ENCODE assay signal across 9 mouse cellular contexts in the genomic region with DNA sequence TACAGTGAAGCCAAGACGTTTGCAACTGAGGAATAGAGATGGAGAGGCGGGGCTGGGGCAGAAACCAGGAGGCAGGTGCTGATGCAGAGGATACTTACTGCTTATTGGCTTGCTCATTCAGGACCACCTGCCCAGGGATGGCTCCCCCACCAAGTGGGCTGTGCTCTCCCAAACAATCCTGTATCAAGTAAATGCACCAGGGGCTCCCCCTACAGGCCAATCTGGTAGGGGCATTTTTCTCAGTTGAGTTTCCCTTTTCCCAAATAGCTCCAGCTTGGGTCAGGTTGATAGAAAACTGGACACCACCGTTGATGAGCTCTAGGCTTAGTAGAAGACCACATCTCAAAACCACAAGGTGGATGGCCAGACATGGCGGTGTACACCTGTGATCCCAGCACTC.
DNase-seq lines count a peak whose midpoint lies in the region; ATAC-seq and TF ChIP-seq lines count a peak whose summit lies in the region.
"Had no signal": no experiment of that assay in that cellular context is flagged by ENCODE, and none has a peak within 500 bp of the region (broad histone marks: within the 10 kb centered on the region; RNA-seq: fewer than 3 reads in every experiment).

No protein-coding gene starts in this region.

- peak; percentile 62 for TF ChIP-seq CTCF in left cerebral cortex, adult 2 months (IDR thresholded peaks at IDR 0.05)

- no peak for ATAC-seq in forebrain, embryonic 11.5 days (replicated peaks; ENCODE audit: low FRiP score)
- ATAC-seq in forebrain, embryonic 13.5 days: no peak
- no peak for ATAC-seq in megakaryocyte, adult 5-6 weeks (ENCODE audit: poor library complexity, severe bottlenecking)

- H3K9me3 ChIP-seq in forebrain, embryonic 11.5 days (ENCODE audit: control insufficient read depth, low read length): no peaks in the 10 kb centered on the region
- no peaks in the 10 kb centered on the region for H3K9me3 ChIP-seq in forebrain, embryonic 13.5 days (replicated peaks)
- H3K9me3 ChIP-seq: embryonic facial prominence, embryonic 12.5 days had no signal

- no peaks in the 10 kb centered on the region for H3K27me3 ChIP-seq in forebrain, embryonic 11.5 days (ENCODE audit: control insufficient read depth, insufficient read depth, low read length)
- no peaks in the 10 kb centered on the region for H3K27me3 ChIP-seq in forebrain, embryonic 13.5 days
- H3K27me3 ChIP-seq: embryonic facial prominence, embryonic 12.5 days had no signal

- no peaks in the 10 kb centered on the region for H3K36me3 ChIP-seq in forebrain, embryonic 11.5 days (ENCODE audit: control insufficient read depth, insufficient read depth, low read length)
- no peaks in the 10 kb centered on the region for H3K36me3 ChIP-seq in forebrain, embryonic 13.5 days (ENCODE audit: poor library complexity, severe bottlenecking)
- H3K36me3 ChIP-seq: embryonic facial prominence, embryonic 12.5 days had no signal

- no peak overlapping the region for H3K4me3 ChIP-seq in forebrain, embryonic 11.5 days (ENCODE audit: low read depth, low read length)
- H3K4me3 ChIP-seq in forebrain, embryonic 13.5 days: no peak overlapping the region
- H3K4me3 ChIP-seq in left cerebral cortex, adult 2 months: no peak overlapping the region
- H3K4me3 ChIP-seq: embryonic facial prominence, embryonic 12.5 days had no signal

- H3K4me1 ChIP-seq in forebrain, embryonic 11.5 days (replicated peaks; ENCODE audit: control insufficient read depth, insufficient read depth, low read length): peaks cover 6% of the 10 kb centered on the region
- peaks cover 12% of the 10 kb centered on the region for H3K4me1 ChIP-seq in forebrain, embryonic 13.5 days

- 60% methylated on average over 4 of the region's 4 CpGs for WGBS in forebrain, embryonic 11.5 days
- WGBS in forebrain, embryonic 13.5 days: 53% methylated on average over 4 of the region's 4 CpGs

- DNase-seq in forebrain, embryonic 11.5 days (ENCODE audit: low spot score): peak; percentile 72
- DNase-seq in left cerebral cortex, adult 2 months (ENCODE audit: extremely low spot score in 1 of 2, low spot score in 2 of 2): no peak
- DNase-seq in left cerebral cortex, postnatal 36 days (ENCODE audit: low spot score in 2 of 2): no peak
- peak; percentile 24 for DNase-seq in NIH3T3 (ENCODE audit: low read depth)
- peak; percentile 29 for DNase-seq in lung, postnatal 14 days
- DNase-seq in yolk sac, embryonic 10.5 days (ENCODE audit: low spot score): no peak

- intact Hi-C loops in left cerebral cortex, adult 2 months (cut with DNase I): loop anchor here (5.0 kb wide), 3 partner anchors 108 to 178 kb away; a partner anchor contains a TSS
- intact Hi-C loops in left cerebral cortex, postnatal 36 days (cut with DNase I): loop anchor here (5.0 kb wide), 1 partner anchor 103 kb away; a partner anchor contains a TSS

- H3K9ac ChIP-seq in forebrain, embryonic 11.5 days (ENCODE audit: low read length): no peak overlapping the region
- H3K9ac ChIP-seq in forebrain, embryonic 13.5 days: no peak overlapping the region
- H3K9ac ChIP-seq: embryonic facial prominence, embryonic 12.5 days had no signal

- no peak overlapping the region for H3K27ac ChIP-seq in forebrain, embryonic 11.5 days (ENCODE audit: low read depth, low read length)
- H3K27ac ChIP-seq in forebrain, embryonic 13.5 days: no peak overlapping the region
- no peak overlapping the region for H3K27ac ChIP-seq in left cerebral cortex, adult 2 months

- no peak overlapping the region for H3K4me2 ChIP-seq in forebrain, embryonic 11.5 days (ENCODE audit: low read depth, low read length, severe bottlenecking)
- no peak overlapping the region for H3K4me2 ChIP-seq in forebrain, embryonic 13.5 days
- H3K4me2 ChIP-seq: embryonic facial prominence, embryonic 12.5 days had no signal

Comparison
In these comparisons a context has a peak if more than half of its experiments do, and no peak if none do; other contexts are left out.
1. DNase-seq: peak in forebrain, embryonic 11.5 days (single experiment), NIH3T3 (single experiment) and lung, postnatal 14 days (single experiment); none in left cerebral cortex, adult 2 months (0 of 2), left cerebral cortex, postnatal 36 days (0 of 2) and yolk sac, embryonic 10.5 days (single experiment).